Mouse (Mus musculus) limb, embryonic 14.5 days (tissue): ENCODE results near the gene 4921539E11Rik. TPM values are rescaled to one million over a fixed set of nuclear protein-coding genes. Genes with fewer than 3 reads are reported as not detected.

ENCODE experiments used
- ATAC-seq: fragments of 200-750 bp; cut with Nextera tagmentation; 2 replicates; pipeline ENCODE4 v1.8.0; 2017; ENCODE audit warnings: low read depth, moderate number of reproducible peaks, moderate TSS enrichment; ENCODE audit not compliant: low FRiP score
- DNase-seq: peaks from one replicate; pipeline ENCODE4 v3.0.0-alpha.2; 2015; ENCODE audit warnings: low spot score
- H3K27ac ChIP-seq: fragments of 300-500 bp; sonication (generic); replicated peaks from 2 replicates; pipeline ENCODE4 v1.5.1; 2014; ENCODE audit warnings: low read depth, mild to moderate bottlenecking, low read length, moderate library complexity, mixed read lengths
- H3K27me3 ChIP-seq: fragments of 300-500 bp; sonication (generic); 2 replicates; pipeline ENCODE4 v1.6.1; 2014; ENCODE audit warnings: low read length, mixed read lengths; ENCODE audit not compliant: control insufficient read depth, insufficient read depth
- H3K36me3 ChIP-seq: fragments of 300-500 bp; sonication (generic); 2 replicates; pipeline ENCODE4 v1.6.1; 2014; ENCODE audit warnings: mild to moderate bottlenecking, low read length, moderate library complexity, mixed read lengths; ENCODE audit not compliant: control insufficient read depth, insufficient read depth
- H3K4me1 ChIP-seq: fragments of 300-500 bp; sonication (generic); 2 replicates; pipeline ENCODE4 v1.6.1; 2014; ENCODE audit warnings: antibody characterized with exemption, low read length, mixed read lengths; ENCODE audit not compliant: control insufficient read depth, insufficient read depth
- H3K4me2 ChIP-seq: fragments of 300-500 bp; sonication (generic); replicated peaks from 2 replicates; pipeline ENCODE4 v1.6.1; 2014; ENCODE audit warnings: low read depth, mild to moderate bottlenecking, low read length, moderate library complexity; ENCODE audit not compliant: severe bottlenecking
- H3K4me3 ChIP-seq: fragments of 300-500 bp; sonication (generic); replicated peaks from 2 replicates; pipeline ENCODE4 v1.5.1; 2014; ENCODE audit warnings: low read length
- H3K9ac ChIP-seq: fragments of 300-500 bp; sonication (generic); 2 replicates; pipeline ENCODE4 v1.6.1; 2014; ENCODE audit warnings: mild to moderate bottlenecking, low read depth, low read length, moderate library complexity; ENCODE audit not compliant: severe bottlenecking
- H3K9me3 ChIP-seq: fragments of 300-500 bp; sonication (generic); 2 replicates; pipeline ENCODE4 v1.6.1; 2016; ENCODE audit warnings: low read length; ENCODE audit not compliant: control insufficient read depth
- POLR2A ChIP-seq: fragments of 200-500 bp; IDR thresholded peaks from 2 replicates; pipeline ENCODE4 v1.8.0; 2012; ENCODE audit warnings: inconsistent platforms, mild to moderate bottlenecking, moderate library complexity, borderline replicate concordance; ENCODE audit not compliant: insufficient read depth, insufficient read length; ENCODE audit errors: extremely low read depth
- WGBS: fragments of 180-500 bp; shearing (Covaris S2); extraction: QIAGEN DNeasy Blood & Tissue Kit; methylation state at CpG from one replicate; pipeline ENCODE4 v1.1.7; 2014; 5-methylcytosine and 5-hydroxymethylcytosine counted together
- polyA plus RNA-seq, 2 experiments: library from polyadenylated mRNA; depleted of rRNA in 1 of 2; stranded (reverse) in 1 of 2; unstranded in 1 of 2; fragments of >200 nt; fragmentation: Nextera tagmentation in 1 of 2; extraction: Ambion mirVana in 1 of 2; gene quantifications; 2 replicates each; pipeline versions ENCODE4 v1.2.1 to v1.2.3; 2012 to 2014

The 4921539E11Rik gene
- polyA plus RNA-seq (2012; rRNA removed) (not detected in 2 replicates), polyA plus RNA-seq (2014; fragmentation: Nextera tagmentation; extraction: Ambion mirVana) (not detected in 2 replicates)

DNA sequence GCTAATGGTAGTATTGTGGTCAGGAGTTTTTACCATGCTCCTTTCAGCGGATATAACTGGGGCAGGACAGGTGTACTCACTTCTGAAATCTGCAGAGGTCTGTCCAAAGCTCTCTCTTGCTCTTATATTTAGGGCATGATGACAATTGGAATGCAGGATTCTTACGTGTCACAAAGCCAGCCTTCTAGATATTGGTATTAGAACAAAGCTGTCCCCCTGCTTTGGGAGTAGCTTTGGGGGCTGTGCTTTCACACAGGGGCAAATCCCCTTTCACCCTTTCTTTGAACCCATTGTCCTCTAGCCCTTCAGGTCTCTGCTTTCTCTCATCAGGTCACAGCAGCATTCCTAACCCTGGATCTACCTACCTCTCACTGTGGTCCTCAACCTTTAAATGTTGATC, at the start of gene 4921539E11Rik:
Gene 4921539E11Rik, minus strand, starts transcription at position 101 of the 400 bp plus-strand sequence.
- no peak within 1 kb of the TSS for H3K9ac ChIP-seq
- TF ChIP-seq POLR2A, result no peak
- no peaks in the 10 kb centered on the region for H3K36me3 ChIP-seq
- DNase-seq (no peak), ATAC-seq (no peak)
- H3K27me3 ChIP-seq, result no peaks in the 10 kb centered on the region
- no peak within 1 kb of the TSS for H3K4me3 ChIP-seq
- no peak within 1 kb of the TSS for H3K4me2 ChIP-seq
- H3K4me1 ChIP-seq, result no peaks in the 10 kb centered on the region
- 81% methylated on average over 2 of the region's 2 CpGs for WGBS
- no peaks in the 10 kb centered on the region for H3K9me3 ChIP-seq
- H3K27ac ChIP-seq, result no peak within 1 kb of the TSS

- Histone ChIP-seq H3K27me3 (no peaks in the 10 kb centered on the region), H3K9ac (no peak overlapping the region), H3K4me1 (no peaks in the 10 kb centered on the region), H3K27ac (no peak overlapping the region), H3K9me3 (no peaks in the 10 kb centered on the region), H3K4me3 (no peak overlapping the region), H3K36me3 (peaks cover 17% of the 10 kb centered on the region), H3K4me2 (no peak overlapping the region)
- TF ChIP-seq POLR2A, result no peak
- ATAC-seq (no peak), DNase-seq (no peak)
- 80% methylated on average over 5 of the region's 5 CpGs for WGBS
These were observed 44.5 kb upstream of the 4921539E11Rik start for GRCm38 (mm10) chr4:103335134-103335533.

DNA sequence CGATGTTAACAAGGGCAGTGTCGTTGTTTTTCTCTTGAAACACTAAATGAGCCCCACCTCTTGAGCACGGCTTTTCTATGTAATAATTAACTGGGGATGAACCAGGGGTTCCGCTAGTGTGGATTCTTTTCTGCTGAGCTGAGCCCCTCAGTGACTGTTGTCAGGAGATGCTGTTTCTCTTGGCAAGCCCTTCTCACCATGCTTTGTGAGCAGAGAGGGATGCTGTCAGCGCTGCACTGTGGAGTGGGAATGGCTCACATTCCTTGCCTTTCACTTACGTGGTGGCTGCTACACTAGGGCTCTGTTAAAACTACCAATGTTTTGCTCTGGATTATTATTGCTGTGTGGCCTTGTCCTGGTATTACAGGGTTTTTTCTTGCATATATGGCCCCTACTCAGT, 38.7 kb upstream of the 4921539E11Rik start:
- Histone ChIP-seq H3K9ac (no peak overlapping the region), H3K27ac (no peak overlapping the region), H3K36me3 (peaks cover 17% of the 10 kb centered on the region), H3K27me3 (no peaks in the 10 kb centered on the region), H3K4me2 (no peak overlapping the region), H3K9me3 (no peaks in the 10 kb centered on the region), H3K4me3 (no peak overlapping the region), H3K4me1 (no peaks in the 10 kb centered on the region)
- 82% methylated on average over 6 of the region's 6 CpGs for WGBS
- DNase-seq, result no peak
- ATAC-seq, result no peak
- no peak for TF ChIP-seq POLR2A

- DNase-seq (no peak), ATAC-seq (no peak)
- no peak overlapping the region for H3K27ac ChIP-seq
- no peaks in the 10 kb centered on the region for H3K9me3 ChIP-seq
- no peak overlapping the region for H3K9ac ChIP-seq
- no peak overlapping the region for H3K4me2 ChIP-seq
- peaks cover 7% of the 10 kb centered on the region for H3K36me3 ChIP-seq
- TF ChIP-seq POLR2A, result no peak
- no peaks in the 10 kb centered on the region for H3K4me1 ChIP-seq
- H3K27me3 ChIP-seq, result no peaks in the 10 kb centered on the region
- no peak overlapping the region for H3K4me3 ChIP-seq
- 73% methylated on average over 3 of the region's 3 CpGs for WGBS
These were observed 36.3 kb upstream of the 4921539E11Rik start for GRCm38 (mm10) chr4:103326994-103327393.

GRCm38 (mm10) chr4:103324688-103325451, 34.2 kb upstream of the 4921539E11Rik start:
- no peak for ATAC-seq

More at GRCm38 (mm10) chr4:103324688-103325451, 34.2 kb upstream of the 4921539E11Rik start:
- DNase-seq, result no peak
- no peak overlapping the region for H3K27ac ChIP-seq
- WGBS, result 80% methylated on average over 17 of the region's 17 CpGs
- no peaks in the 10 kb centered on the region for H3K4me1 ChIP-seq
- no peak overlapping the region for H3K4me3 ChIP-seq
- H3K27me3 ChIP-seq, result no peaks in the 10 kb centered on the region
- no peak for TF ChIP-seq POLR2A
- no peak overlapping the region for H3K4me2 ChIP-seq
- H3K9ac ChIP-seq, result no peak overlapping the region
- H3K36me3 ChIP-seq, result 0 out of 2 replicates have a peak, but pooled peaks cover 3% of the 10 kb centered on the region
- no peaks in the 10 kb centered on the region for H3K9me3 ChIP-seq
